Mouse (Mus musculus) neural tube, embryonic 10.5 days (tissue): Measurements from ENCODE around the gene Dera.
"Not testable (repeated sequence)": the region's sequence is repeated elsewhere in the genome, so short reads cannot be mapped to it uniquely, and the experiment has no call there.

ENCODE experiments used
- DNase-seq: peaks from one replicate; pipeline ENCODE4 v3.0.0-alpha.2; 2017; ENCODE audit warnings: low spot score; ENCODE audit errors: extremely low spot score

The Dera gene

GRCm38 (mm10) chr6:137754056-137754856 lies at the start of gene Dera:
Gene Dera, plus strand, starts transcription at chr6:137754546.
- DNase-seq, result peak; percentile 90

- no peak for DNase-seq
Measured at GRCm38 (mm10) chr6:137706209-137706608, 48.1 kb upstream of the Dera start.

GRCm38 (mm10) chr6:137708726-137709405 lies 45.5 kb upstream of the Dera start:
- not testable (repeated sequence) for DNase-seq

- DNase-seq, result no peak
Measured at GRCm38 (mm10) chr6:137710179-137711037, 43.9 kb upstream of the Dera start.

- DNase-seq, result no peak
Measured at GRCm38 (mm10) chr6:137712654-137713309, 41.6 kb upstream of the Dera start.

- DNase-seq, result no peak
Measured at GRCm38 (mm10) chr6:137713310-137713664, 41.1 kb upstream of the Dera start.

- DNase-seq, result no peak
Measured at GRCm38 (mm10) chr6:137716802-137717201, 37.5 kb upstream of the Dera start.

- no peak for DNase-seq
Measured at GRCm38 (mm10) chr6:137722220-137722931, 32.0 kb upstream of the Dera start.

GRCm38 (mm10) chr6:137723898-137724297 lies 30.4 kb upstream of the Dera start:
- no peak for DNase-seq

GRCm38 (mm10) chr6:137734460-137734845 lies 19.9 kb upstream of the Dera start:
- DNase-seq, result no peak

- peak; percentile 99 for DNase-seq
Measured at GRCm38 (mm10) chr6:137734846-137735609, 19.3 kb upstream of the Dera start, which contains the start of gene Strap. Gene Strap, plus strand, starts transcription at chr6:137735078.

- peak; percentile 21 for DNase-seq
Measured at GRCm38 (mm10) chr6:137735671-137736238, 18.6 kb upstream of the Dera start.

- DNase-seq, result no peak
Measured at GRCm38 (mm10) chr6:137740972-137741371, 13.4 kb upstream of the Dera start.

GRCm38 (mm10) chr6:137744700-137745099 lies 9.6 kb upstream of the Dera start:
- DNase-seq, result no peak

GRCm38 (mm10) chr6:137747174-137747928 lies 7.0 kb upstream of the Dera start:
- no peak for DNase-seq

- DNase-seq, result no peak
Measured at GRCm38 (mm10) chr6:137751551-137752274, 2.6 kb upstream of the Dera start.

- no peak for DNase-seq
Measured at GRCm38 (mm10) chr6:137752275-137752655, 2.1 kb upstream of the Dera start.

GRCm38 (mm10) chr6:137754857-137755232 lies 499 bp downstream of the Dera start:
- DNase-seq, result no peak
